Mouse (Mus musculus): Measurements from ENCODE around the gene Tmem50b. TPM values are rescaled to one million over a fixed set of nuclear protein-coding genes. Genes with fewer than 3 reads are reported as not detected.

Tmem50b gene
- polyA plus RNA-seq, 1 experiment from 2014 or later, result 85.6 TPM

DNA sequence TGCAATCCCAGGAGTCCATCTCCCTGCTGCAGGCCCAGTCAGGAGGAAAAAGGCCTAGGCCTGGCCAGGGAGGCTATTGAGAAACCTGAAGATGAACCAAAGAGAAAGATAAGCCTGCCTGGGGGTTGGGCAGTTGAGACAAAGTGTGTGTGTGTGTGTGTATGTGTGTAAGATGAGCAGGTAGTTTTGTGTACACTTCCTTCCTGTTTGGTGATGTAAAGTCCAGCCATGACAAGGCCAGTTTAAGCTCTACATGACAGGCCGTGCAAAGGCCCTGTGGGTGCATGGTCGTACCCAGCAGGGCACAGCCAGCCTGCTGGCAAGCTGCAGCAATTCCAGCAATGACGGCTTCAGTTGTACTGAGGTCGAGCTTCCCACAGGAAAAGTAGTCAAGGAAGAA is 32.1 kb upstream of the Tmem50b start:
- Histone ChIP-seq H3K36me3 (peaks cover 93% of the 10 kb centered on the region), H3K27ac (replicated peaks) (no peak overlapping the region), H3K9ac (no peak overlapping the region), H3K4me3 (no peak overlapping the region), H3K9me3 (no peaks in the 10 kb centered on the region), H3K27me3 (no peaks in the 10 kb centered on the region), H3K4me2 (no peak overlapping the region), H3K4me1 (replicated peaks) (no peaks in the 10 kb centered on the region)
- 91% methylated on average over 4 of the region's 4 CpGs for WGBS
- no peak for ATAC-seq (ENCODE audit: low read depth)

DNA sequence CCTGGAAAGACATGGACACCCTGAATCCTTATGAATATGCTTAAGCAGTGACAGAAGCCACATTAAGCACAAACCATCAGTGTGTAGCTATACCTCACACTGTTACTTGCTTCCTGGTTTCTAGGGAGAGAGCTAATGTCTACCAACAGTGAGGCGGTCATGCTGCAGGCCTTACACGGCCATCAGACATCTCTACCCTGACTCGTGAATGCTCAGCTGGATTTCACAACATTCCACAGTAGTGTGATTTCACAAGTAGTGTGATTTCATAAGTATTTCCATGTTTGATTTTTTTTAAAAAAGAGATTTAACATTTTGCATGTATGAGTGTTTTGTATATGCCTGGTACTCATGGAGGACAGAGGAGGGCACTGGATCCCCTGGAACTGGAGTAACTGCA is 31.1 kb upstream of the Tmem50b start:
- no peaks in the 10 kb centered on the region for H3K27me3 ChIP-seq
- no peak overlapping the region for H3K9ac ChIP-seq
- H3K4me3 ChIP-seq, result no peak overlapping the region
- no peaks in the 10 kb centered on the region for H3K4me1 ChIP-seq (replicated peaks)
- H3K9me3 ChIP-seq, result no peaks in the 10 kb centered on the region
- ATAC-seq (ENCODE audit: low read depth), result no peak
- no peak overlapping the region for H3K4me2 ChIP-seq
- H3K27ac ChIP-seq (replicated peaks), result no peak overlapping the region
- H3K36me3 ChIP-seq, result peaks cover 93% of the 10 kb centered on the region
- 96% methylated on average over 3 of the region's 3 CpGs for WGBS

DNA sequence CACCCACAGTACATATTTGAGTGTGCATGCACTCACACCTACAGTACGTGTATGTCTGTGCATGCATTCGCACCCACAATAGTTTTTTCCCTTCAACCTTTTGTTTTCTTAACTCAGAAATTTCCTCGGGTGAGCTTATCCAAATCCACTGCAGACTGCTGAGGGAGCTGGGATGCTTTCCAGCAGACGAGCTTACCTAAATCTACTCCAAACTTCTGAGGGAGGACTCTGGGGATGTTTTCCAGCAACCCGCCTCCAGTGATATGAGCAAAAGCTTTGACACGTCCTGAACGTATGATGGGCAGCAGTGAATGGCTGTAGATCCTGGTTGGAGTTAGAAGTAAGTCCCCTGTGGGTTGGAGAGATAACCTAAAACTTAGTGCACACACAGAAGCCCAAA is 30.2 kb upstream of the Tmem50b start:
- Histone ChIP-seq H3K9ac (no peak overlapping the region), H3K4me1 (replicated peaks) (no peaks in the 10 kb centered on the region), H3K4me3 (no peak overlapping the region), H3K27me3 (no peaks in the 10 kb centered on the region), H3K9me3 (no peaks in the 10 kb centered on the region), H3K4me2 (no peak overlapping the region), H3K27ac (replicated peaks) (no peak overlapping the region), H3K36me3 (peaks cover 95% of the 10 kb centered on the region)
- ATAC-seq (ENCODE audit: low read depth), result no peak
- 92% methylated on average over 7 of the region's 7 CpGs for WGBS

DNA sequence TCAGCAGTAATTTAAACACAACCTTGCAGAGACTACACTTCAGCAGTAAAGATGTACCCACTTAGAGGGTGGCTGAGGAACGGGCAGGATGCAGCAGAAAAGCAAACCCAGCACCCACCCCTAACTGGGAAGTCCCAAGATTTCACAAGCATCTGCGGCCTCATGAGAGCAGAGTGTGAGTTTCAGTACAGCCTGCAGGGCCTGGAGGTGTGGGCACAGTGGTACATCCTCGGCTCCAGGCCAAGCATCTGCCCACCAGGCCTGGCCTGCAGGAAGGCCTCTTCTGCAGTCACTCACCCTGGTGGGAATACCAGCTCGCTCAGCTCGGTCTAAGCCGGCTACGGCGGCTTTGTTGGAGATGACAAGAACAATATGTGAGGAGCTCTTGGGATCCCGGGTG is 25.5 kb upstream of the Tmem50b start:
- Histone ChIP-seq H3K36me3 (peaks cover 82% of the 10 kb centered on the region), H3K27me3 (no peaks in the 10 kb centered on the region), H3K9me3 (no peaks in the 10 kb centered on the region), H3K4me3 (no peak overlapping the region), H3K27ac (replicated peaks) (no peak overlapping the region), H3K4me1 (replicated peaks) (peaks cover 3% of the 10 kb centered on the region), H3K9ac (no peak overlapping the region), H3K4me2 (no peak overlapping the region)
- no peak for ATAC-seq (ENCODE audit: low read depth)
- WGBS, result 93% methylated on average over 9 of the region's 9 CpGs

DNA sequence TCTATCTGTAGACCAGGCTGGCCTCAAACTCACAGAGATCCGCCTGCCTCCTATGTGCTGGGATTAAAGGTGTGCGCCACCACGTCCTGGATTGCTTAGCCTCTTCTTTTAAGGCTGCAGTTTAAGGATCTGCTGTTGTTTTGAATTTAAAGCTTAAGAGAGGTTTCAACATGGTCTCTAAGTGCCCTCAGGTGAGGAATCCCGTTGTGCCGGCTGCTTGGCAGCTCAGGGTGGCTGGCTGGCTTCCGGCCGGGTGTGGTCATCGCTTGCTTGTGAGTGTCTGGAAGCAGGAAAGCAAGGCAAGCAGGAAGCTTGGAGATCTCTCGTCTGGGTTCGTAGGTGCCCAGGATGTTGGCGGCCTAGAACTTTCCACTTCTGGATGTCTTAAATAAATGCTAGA is 23.4 kb upstream of the Tmem50b start:
- 95% methylated on average over 11 of the region's 11 CpGs for WGBS
- Histone ChIP-seq H3K4me2 (no peak overlapping the region), H3K9ac (no peak overlapping the region), H3K36me3 (peaks cover 62% of the 10 kb centered on the region), H3K27me3 (no peaks in the 10 kb centered on the region), H3K27ac (replicated peaks) (no peak overlapping the region), H3K9me3 (no peaks in the 10 kb centered on the region), H3K4me1 (replicated peaks) (peaks cover 5% of the 10 kb centered on the region), H3K4me3 (no peak overlapping the region)
- ATAC-seq (ENCODE audit: low read depth), result no peak

DNA sequence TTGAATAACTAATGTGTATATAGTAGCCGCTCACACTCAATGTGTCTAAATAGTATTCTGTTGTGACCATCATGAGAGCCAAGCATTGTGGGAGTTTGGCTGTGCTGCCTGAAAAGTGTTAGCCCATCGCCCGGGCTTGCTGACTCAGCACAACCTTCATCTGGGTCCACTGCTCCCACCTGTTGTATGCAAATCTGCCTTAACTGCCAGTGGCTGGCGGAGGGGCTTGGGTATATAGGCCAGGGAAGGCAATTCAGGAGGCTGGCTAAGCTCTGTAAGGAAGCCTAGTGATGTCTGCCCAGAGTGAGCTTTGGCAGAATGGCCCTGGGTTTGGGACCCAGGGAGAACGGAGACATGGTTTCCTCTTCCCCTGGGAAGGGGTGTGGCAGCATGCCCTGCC is 22.6 kb upstream of the Tmem50b start:
- peaks cover 5% of the 10 kb centered on the region for H3K4me1 ChIP-seq (replicated peaks)
- no peak overlapping the region for H3K4me3 ChIP-seq
- H3K4me2 ChIP-seq, result no peak overlapping the region
- H3K27ac ChIP-seq (replicated peaks), result no peak overlapping the region
- no peak overlapping the region for H3K9ac ChIP-seq
- no peak for ATAC-seq (ENCODE audit: low read depth)
- 94% methylated on average over 5 of the region's 5 CpGs for WGBS
- no peaks in the 10 kb centered on the region for H3K27me3 ChIP-seq
- H3K36me3 ChIP-seq, result peaks cover 54% of the 10 kb centered on the region
- H3K9me3 ChIP-seq, result no peaks in the 10 kb centered on the region

DNA sequence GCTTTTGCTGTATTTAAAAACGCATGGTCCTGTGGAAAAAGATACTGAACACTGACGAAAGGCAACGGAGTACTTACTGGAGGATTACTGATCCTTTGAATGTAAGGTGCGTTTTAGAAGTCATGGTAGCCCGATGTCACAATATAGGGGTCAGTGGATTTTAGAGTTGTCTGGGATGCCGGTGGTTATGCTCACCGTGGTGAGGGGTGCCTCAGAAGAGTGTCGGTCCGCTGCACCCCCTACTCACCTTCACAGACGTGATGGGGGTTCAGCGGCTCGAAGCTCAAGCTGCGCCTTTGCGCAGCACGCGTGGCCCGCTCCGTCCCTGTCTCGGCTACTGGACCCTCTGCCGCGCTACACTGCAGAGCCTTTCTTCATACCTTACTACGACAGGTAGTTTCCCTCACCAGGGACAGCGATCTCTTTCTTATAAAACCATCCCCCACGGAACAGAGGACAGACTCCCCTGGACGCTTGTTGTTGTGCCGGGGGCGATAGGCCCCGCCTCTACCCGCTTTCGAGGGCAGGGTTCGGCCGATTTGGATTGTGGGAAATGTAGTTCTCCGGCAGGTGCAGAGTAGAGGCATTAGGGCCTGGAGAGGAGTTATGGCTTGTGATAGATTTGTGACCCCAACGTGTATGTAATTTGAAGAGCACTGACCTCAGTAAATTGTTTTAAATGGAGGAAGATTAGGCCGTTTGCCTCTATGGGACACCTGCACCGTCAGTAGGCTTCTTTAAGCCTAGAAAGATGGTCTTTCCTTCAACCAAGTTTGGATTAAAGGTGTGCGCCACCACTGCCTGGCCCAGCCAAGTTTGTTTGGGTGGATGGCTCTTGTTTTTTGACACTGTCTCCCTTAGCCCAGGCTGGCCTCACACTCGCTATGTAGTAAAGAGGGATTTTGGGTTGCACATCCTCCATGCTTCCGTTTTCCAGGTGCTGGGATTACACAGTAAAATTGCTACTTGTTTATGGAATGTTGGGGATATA is 21.2 kb upstream of the Tmem50b start, which contains the start of gene Dnajc28:
Gene Dnajc28, minus strand, starts transcription at position 516 of the 991 bp plus-strand sequence.
- peak; percentile 92 for ATAC-seq (ENCODE audit: low read depth)
- peaks cover 42% of the 10 kb centered on the region for H3K36me3 ChIP-seq
- H3K4me3 ChIP-seq, result peak within 1 kb of the TSS; percentile 73
- H3K27ac ChIP-seq (replicated peaks), result no peak within 1 kb of the TSS
- peak within 1 kb of the TSS; percentile 82 for H3K9ac ChIP-seq
- peak within 1 kb of the TSS; percentile 64 for H3K4me2 ChIP-seq
- WGBS, result 10% methylated on average over 39 of the region's 39 CpGs
- H3K27me3 ChIP-seq, result no peaks in the 10 kb centered on the region
- no peaks in the 10 kb centered on the region for H3K9me3 ChIP-seq
- peaks cover 5% of the 10 kb centered on the region for H3K4me1 ChIP-seq (replicated peaks)

DNA sequence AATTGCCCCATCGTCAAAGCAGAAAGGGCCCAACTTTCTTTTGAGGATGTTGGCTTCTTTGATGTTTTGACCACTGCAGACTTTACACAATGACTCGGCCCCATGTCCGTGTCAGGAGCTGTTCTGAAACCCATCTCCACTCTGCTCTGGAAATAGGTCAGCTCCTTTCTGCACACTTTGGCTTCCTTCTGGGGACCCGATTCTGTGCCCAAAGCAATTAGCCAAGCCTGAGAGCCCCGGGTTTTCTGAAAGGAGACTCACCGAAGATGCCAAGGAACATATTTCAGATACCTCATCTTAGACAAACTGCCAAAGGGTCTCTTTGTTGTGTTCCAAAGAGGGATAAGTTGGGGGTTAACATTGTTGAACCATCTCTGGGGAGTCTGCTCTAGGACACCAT is 17.0 kb upstream of the Tmem50b start:
- no peaks in the 10 kb centered on the region for H3K27me3 ChIP-seq
- no peaks in the 10 kb centered on the region for H3K36me3 ChIP-seq
- no peak overlapping the region for H3K27ac ChIP-seq (replicated peaks)
- no peak for ATAC-seq (ENCODE audit: low read depth)
- H3K9ac ChIP-seq, result no peak overlapping the region
- 85% methylated on average over 6 of the region's 6 CpGs for WGBS
- H3K4me2 ChIP-seq, result no peak overlapping the region
- H3K9me3 ChIP-seq, result no peaks in the 10 kb centered on the region
- H3K4me1 ChIP-seq (replicated peaks), result peaks cover 5% of the 10 kb centered on the region
- no peak overlapping the region for H3K4me3 ChIP-seq

DNA sequence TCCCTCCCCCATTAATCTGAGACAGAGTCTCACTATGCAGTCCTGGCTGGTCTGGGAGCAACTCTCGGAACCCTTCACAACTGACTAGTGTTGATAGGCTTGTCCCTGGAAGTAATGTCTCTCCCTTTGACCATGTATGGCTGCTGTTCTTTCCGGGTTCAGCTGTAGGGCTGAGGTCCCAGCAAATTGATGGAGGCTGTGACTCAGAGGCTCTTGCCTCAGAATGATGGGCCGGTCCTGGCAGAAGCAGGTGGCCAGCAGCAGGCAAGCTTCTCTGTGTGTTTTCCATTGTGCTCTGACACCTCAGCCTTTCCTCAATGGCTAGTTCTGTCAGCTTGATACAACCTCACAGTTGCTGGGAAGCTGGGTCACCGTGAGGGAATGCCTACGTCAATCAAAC is 14.9 kb upstream of the Tmem50b start:
- H3K27me3 ChIP-seq, result no peaks in the 10 kb centered on the region
- no peak overlapping the region for H3K4me2 ChIP-seq
- no peaks in the 10 kb centered on the region for H3K4me1 ChIP-seq (replicated peaks)
- no peaks in the 10 kb centered on the region for H3K36me3 ChIP-seq
- H3K9ac ChIP-seq, result no peak overlapping the region
- no peaks in the 10 kb centered on the region for H3K9me3 ChIP-seq
- 68% methylated on average over 5 of the region's 5 CpGs for WGBS
- no peak for ATAC-seq (ENCODE audit: low read depth)
- H3K27ac ChIP-seq (replicated peaks), result no peak overlapping the region
- no peak overlapping the region for H3K4me3 ChIP-seq

DNA sequence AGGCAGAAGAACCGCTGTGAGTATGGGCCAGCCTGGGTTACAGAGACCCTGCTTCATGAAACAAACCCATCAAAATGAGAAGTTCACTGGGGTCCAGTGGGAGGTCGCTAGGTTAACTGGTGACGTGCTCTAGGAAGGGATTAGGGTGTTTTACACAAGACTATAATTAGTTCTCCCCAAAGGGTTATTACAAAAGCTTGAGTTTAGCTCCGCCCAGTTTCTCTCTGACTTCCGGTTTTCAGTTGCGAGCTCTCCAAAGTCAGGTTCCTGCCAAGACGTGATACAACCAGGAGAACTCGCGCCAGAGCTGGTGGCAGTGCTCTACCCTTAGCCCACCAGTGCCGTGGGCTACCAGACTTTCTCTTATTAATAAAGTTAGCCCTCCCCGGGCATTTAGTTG is 13.6 kb upstream of the Tmem50b start:
- Histone ChIP-seq H3K9ac (no peak overlapping the region), H3K4me2 (no peak overlapping the region), H3K4me1 (replicated peaks) (no peaks in the 10 kb centered on the region), H3K27ac (replicated peaks) (no peak overlapping the region), H3K4me3 (no peak overlapping the region), H3K9me3 (no peaks in the 10 kb centered on the region), H3K27me3 (no peaks in the 10 kb centered on the region), H3K36me3 (no peaks in the 10 kb centered on the region)
- 77% methylated on average over 11 of the region's 11 CpGs for WGBS
- ATAC-seq (ENCODE audit: low read depth), result no peak

DNA sequence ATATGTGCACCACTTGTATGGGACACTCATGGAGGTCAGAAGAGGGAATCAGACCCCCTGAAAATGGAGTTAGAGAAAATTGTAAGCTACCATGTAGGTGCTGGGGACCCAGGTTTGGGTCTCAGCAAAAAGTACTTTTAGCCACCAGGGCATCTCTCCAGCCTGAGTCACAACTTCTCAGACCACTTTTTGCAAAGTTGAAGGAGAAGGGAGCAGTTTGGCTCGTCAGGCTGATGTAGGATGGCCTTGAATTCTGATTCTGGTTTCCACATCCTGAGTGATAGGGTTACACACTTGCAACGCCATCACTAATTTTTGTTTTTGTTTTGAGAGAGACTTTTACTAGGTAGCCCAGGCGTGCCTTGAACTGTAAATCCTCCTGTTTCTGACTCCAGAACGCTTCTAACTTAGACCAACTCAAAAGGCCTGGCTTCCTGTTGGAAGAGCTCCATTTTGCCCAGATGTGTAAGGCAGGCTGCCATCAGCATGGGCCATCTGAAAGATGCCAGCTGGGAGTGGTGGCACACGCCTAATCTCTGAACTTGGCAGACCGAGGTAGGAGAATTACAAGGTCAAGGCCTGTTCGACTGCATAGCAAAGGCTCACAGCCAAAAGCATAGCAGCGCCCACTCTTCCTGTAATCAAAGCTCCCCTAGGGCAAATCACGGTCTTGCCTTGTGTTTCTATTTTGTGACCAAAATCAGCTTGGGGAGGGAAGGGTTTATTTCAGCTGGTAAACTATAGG is 12.1 kb upstream of the Tmem50b start:
- Histone ChIP-seq H3K9ac (no peak overlapping the region), H3K27ac (replicated peaks) (no peak overlapping the region), H3K27me3 (no peaks in the 10 kb centered on the region), H3K4me1 (replicated peaks) (no peaks in the 10 kb centered on the region), H3K36me3 (no peaks in the 10 kb centered on the region), H3K4me2 (no peak overlapping the region), H3K9me3 (no peaks in the 10 kb centered on the region), H3K4me3 (no peak overlapping the region)
- 81% methylated on average over 9 of the region's 9 CpGs for WGBS
- ATAC-seq (ENCODE audit: low read depth), result no peak

DNA sequence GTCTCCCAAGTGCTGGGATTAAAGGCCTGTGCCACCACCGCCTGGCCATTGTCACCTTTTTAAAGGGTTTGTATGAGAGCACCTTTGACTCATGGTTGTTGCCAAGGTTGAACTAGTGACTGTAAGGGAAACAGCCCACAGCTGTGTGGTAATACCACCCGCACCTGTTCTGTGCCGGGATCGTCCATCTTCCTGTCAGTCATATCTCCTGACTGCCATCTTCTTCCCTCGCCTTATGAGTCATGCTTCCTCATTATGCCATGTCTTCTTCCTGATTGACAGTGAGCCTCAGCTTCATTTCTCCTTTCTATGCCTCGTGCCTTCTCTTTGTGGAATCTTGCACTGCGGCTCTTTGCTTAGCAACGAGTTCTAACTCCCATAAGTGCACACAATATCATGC is 9.4 kb upstream of the Tmem50b start:
- no peaks in the 10 kb centered on the region for H3K9me3 ChIP-seq
- no peak overlapping the region for H3K27ac ChIP-seq (replicated peaks)
- H3K4me2 ChIP-seq, result no peak overlapping the region
- H3K36me3 ChIP-seq, result no peaks in the 10 kb centered on the region
- 91% methylated on average over 8 of the region's 8 CpGs for WGBS
- ATAC-seq (ENCODE audit: low read depth), result no peak
- no peaks in the 10 kb centered on the region for H3K27me3 ChIP-seq
- H3K4me3 ChIP-seq, result no peak overlapping the region
- no peak overlapping the region for H3K9ac ChIP-seq
- H3K4me1 ChIP-seq (replicated peaks), result no peaks in the 10 kb centered on the region
